Mouse (Mus musculus): ENCODE measurements at regions not wholly inside any gene's neighbourhood (a gene's known extent, or its start where the extent isn't known, plus 50 kb on each side); places are given as distances from the start of the nearest gene placed in this dataset.

DNA sequence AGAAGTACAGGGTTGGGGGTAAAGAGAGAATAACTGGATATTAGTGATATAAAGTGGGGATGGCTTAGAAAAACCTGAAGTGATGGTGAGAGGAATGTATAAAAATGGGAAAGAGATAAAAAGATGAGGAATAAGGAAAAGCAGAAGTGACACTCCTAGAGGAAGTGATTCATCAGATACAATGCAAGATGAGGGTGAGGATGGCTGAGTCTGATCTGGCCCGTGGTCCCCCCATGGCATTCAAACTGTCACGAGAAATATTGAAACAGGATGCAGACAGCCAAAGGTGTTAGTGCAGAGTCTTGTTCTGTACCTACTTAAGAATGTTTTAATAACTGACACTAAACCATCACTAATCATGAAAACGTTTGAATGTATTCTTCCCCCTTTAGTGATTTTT is 56.2 kb upstream of the Kitl start:
- Histone ChIP-seq H3K36me3 (ENCODE audit: control insufficient read depth, insufficient read depth, low read length) (no peaks in the 10 kb centered on the region), H3K9ac (ENCODE audit: low read length) (no peak overlapping the region), H3K27me3 (ENCODE audit: control insufficient read depth, insufficient read depth, low read length) (no peaks in the 10 kb centered on the region), H3K9me3 (ENCODE audit: control insufficient read depth, low read length) (no peaks in the 10 kb centered on the region), H3K4me1 (ENCODE audit: control insufficient read depth in 2 of 2, insufficient read depth in 2 of 2, low read length in 2 of 2) (0 out of 4 replicates have a peak, but pooled peaks cover 0 to 5% of the 10 kb centered on the region in 2 experiments), H3K4me2 (ENCODE audit: low read length) (no peak overlapping the region), H3K27ac (replicated peaks in 1 of 2; ENCODE audit: control insufficient read depth in 1 of 2, insufficient read depth in 1 of 2, low read depth in 2 of 2, low read length in 2 of 2) (no peak overlapping the region), H3K4me3 (ENCODE audit: control insufficient read depth in 1 of 2, insufficient read depth in 1 of 2, low read depth in 1 of 2, low read length in 2 of 2) (no peak overlapping the region)
- 62% methylated on average over 3 of the region's 3 CpGs for WGBS
- ATAC-seq (ENCODE audit: insufficient number of reproducible peaks, insufficient read depth, low FRiP score, low read depth) = no peak

DNA sequence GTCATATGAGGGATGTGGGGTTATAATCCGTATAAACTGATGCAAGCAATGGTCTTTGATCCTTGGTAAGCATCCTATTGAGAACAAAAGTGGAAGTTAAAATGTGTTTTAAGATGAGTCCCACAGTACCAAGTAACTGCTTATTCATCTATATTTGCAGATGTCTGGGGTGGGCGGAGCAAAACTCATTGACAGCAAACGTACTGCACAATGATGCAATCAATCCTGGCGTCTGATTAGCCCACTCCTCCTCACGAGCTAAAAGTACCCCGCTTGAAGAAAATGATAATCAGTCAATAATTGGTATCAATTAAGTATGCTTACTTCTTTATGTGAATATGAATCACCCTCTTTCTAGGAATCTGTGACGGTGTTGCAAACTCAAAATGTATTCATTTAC is 62.9 kb upstream of the Kitl start:
- Histone ChIP-seq H3K36me3 (ENCODE audit: control insufficient read depth, insufficient read depth, low read length) (no peaks in the 10 kb centered on the region), H3K27me3 (ENCODE audit: control insufficient read depth, insufficient read depth, low read length) (no peaks in the 10 kb centered on the region)
- 77% methylated on average over 7 of the region's 7 CpGs for WGBS

DNA sequence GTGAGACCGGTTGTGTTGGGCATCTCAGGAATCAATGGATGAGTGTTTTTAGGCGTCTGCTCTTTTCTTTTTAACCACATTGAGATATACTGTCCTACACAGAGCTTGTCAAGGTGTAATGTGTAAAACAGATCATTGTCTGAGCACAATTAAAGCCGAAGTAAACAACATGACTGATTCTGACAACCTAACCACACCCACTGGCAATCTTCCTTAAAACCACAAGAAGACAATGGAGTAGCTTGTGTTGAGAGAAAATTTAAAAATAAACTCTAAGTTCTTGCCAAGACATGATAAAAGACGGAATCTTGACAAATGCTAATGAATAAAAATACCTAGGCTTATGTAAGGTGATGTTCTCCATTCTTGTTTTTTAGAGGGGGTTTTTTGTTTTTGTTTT is 63.7 kb upstream of the Kitl start:
- no peak overlapping the region for H3K9ac ChIP-seq (ENCODE audit: low read length)
- H3K27ac ChIP-seq (replicated peaks in 1 of 2; ENCODE audit: control insufficient read depth in 1 of 2, insufficient read depth in 1 of 2, low read depth in 2 of 2, low read length in 2 of 2) = no peak overlapping the region
- H3K36me3 ChIP-seq (ENCODE audit: control insufficient read depth, insufficient read depth, low read length) = no peaks in the 10 kb centered on the region
- no peaks in the 10 kb centered on the region for H3K9me3 ChIP-seq (ENCODE audit: control insufficient read depth, low read length)
- ATAC-seq (ENCODE audit: insufficient number of reproducible peaks, insufficient read depth, low FRiP score, low read depth) = no peak
- no peaks in the 10 kb centered on the region for H3K4me1 ChIP-seq (ENCODE audit: control insufficient read depth in 2 of 2, insufficient read depth in 2 of 2, low read length in 2 of 2)
- H3K27me3 ChIP-seq (ENCODE audit: control insufficient read depth, insufficient read depth, low read length) = no peaks in the 10 kb centered on the region
- no peak overlapping the region for H3K4me2 ChIP-seq (ENCODE audit: low read length)
- no peak overlapping the region for H3K4me3 ChIP-seq (ENCODE audit: control insufficient read depth in 1 of 2, insufficient read depth in 1 of 2, low read depth in 1 of 2, low read length in 2 of 2)
- 68% methylated on average over 4 of the region's 4 CpGs for WGBS

More for the DNA sequence above, 62.9 kb upstream of the Kitl start:
- no peaks in the 10 kb centered on the region for H3K4me1 ChIP-seq (ENCODE audit: control insufficient read depth in 2 of 2, insufficient read depth in 2 of 2, low read length in 2 of 2)
- no peak overlapping the region for H3K9ac ChIP-seq (ENCODE audit: low read length)
- H3K9me3 ChIP-seq (ENCODE audit: control insufficient read depth, low read length) = no peaks in the 10 kb centered on the region
- H3K4me2 ChIP-seq (ENCODE audit: low read length) = no peak overlapping the region
- H3K27ac ChIP-seq (replicated peaks in 1 of 2; ENCODE audit: control insufficient read depth in 1 of 2, insufficient read depth in 1 of 2, low read depth in 2 of 2, low read length in 2 of 2) = no peak overlapping the region
- no peak overlapping the region for H3K4me3 ChIP-seq (ENCODE audit: control insufficient read depth in 1 of 2, insufficient read depth in 1 of 2, low read depth in 1 of 2, low read length in 2 of 2)
- ATAC-seq (ENCODE audit: insufficient number of reproducible peaks, insufficient read depth, low FRiP score, low read depth) = no peak

DNA sequence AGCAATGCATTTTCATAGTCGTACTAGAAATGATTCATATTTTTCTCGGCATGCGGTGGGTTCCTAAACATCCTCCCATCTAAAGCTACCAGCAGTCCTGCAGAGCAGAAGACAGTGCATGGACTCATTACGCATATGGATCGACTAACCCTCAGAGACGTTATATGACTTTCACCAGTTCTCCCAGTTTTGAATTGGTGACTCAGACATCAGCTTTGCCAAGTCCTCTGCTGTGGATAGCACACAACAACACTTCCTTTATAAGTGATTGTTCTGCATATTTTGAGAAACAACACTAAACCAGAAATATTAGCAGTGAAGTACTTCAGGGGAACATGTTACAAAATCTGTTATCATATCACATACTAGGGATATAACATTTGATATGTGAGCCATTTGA is 64.1 kb upstream of the Kitl start:
- Histone ChIP-seq H3K9ac (ENCODE audit: low read length) (no peak overlapping the region), H3K9me3 (ENCODE audit: control insufficient read depth, low read length) (no peaks in the 10 kb centered on the region), H3K27ac (replicated peaks in 1 of 2; ENCODE audit: control insufficient read depth in 1 of 2, insufficient read depth in 1 of 2, low read depth in 2 of 2, low read length in 2 of 2) (no peak overlapping the region), H3K27me3 (ENCODE audit: control insufficient read depth, insufficient read depth, low read length) (no peaks in the 10 kb centered on the region), H3K4me1 (ENCODE audit: control insufficient read depth in 2 of 2, insufficient read depth in 2 of 2, low read length in 2 of 2) (no peaks in the 10 kb centered on the region), H3K4me2 (ENCODE audit: low read length) (no peak overlapping the region), H3K36me3 (ENCODE audit: control insufficient read depth, insufficient read depth, low read length) (no peaks in the 10 kb centered on the region), H3K4me3 (ENCODE audit: control insufficient read depth in 1 of 2, insufficient read depth in 1 of 2, low read depth in 1 of 2, low read length in 2 of 2) (no peak overlapping the region)
- no peak for ATAC-seq (ENCODE audit: insufficient number of reproducible peaks, insufficient read depth, low FRiP score, low read depth)
- 80% methylated on average over 6 of the region's 6 CpGs for WGBS

DNA sequence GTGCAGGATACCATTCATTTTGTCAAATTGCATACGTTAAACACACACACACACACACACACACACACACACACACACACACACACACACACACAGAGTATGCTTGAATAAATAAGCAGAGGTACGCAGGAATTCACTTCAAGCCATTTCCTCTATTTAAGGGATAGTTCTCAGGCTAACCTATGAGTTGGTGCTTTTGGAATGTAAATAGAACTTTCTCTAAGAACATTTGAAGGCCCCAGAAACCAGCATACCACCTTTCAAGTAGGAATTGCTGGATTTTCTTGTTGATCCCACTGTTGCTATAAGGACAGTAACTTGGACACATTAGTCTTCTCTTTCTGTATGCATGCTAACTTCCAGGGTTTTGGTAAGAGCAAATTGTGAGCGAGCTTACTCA is 66.7 kb upstream of the Kitl start:
- Histone ChIP-seq H3K4me1 (ENCODE audit: control insufficient read depth in 2 of 2, insufficient read depth in 2 of 2, low read length in 2 of 2) (no peaks in the 10 kb centered on the region), H3K27ac (replicated peaks in 1 of 2; ENCODE audit: control insufficient read depth in 1 of 2, insufficient read depth in 1 of 2, low read depth in 2 of 2, low read length in 2 of 2) (no peak overlapping the region), H3K4me2 (ENCODE audit: low read length) (no peak overlapping the region), H3K27me3 (ENCODE audit: control insufficient read depth, insufficient read depth, low read length) (no peaks in the 10 kb centered on the region), H3K36me3 (ENCODE audit: control insufficient read depth, insufficient read depth, low read length) (no peaks in the 10 kb centered on the region), H3K4me3 (ENCODE audit: control insufficient read depth in 1 of 2, insufficient read depth in 1 of 2, low read depth in 1 of 2, low read length in 2 of 2) (no peak overlapping the region), H3K9me3 (ENCODE audit: control insufficient read depth, low read length) (no peaks in the 10 kb centered on the region), H3K9ac (ENCODE audit: low read length) (no peak overlapping the region)
- WGBS = 77% methylated on average over 3 of the region's 3 CpGs
- ATAC-seq (ENCODE audit: insufficient number of reproducible peaks, insufficient read depth, low FRiP score, low read depth) = no peak

DNA sequence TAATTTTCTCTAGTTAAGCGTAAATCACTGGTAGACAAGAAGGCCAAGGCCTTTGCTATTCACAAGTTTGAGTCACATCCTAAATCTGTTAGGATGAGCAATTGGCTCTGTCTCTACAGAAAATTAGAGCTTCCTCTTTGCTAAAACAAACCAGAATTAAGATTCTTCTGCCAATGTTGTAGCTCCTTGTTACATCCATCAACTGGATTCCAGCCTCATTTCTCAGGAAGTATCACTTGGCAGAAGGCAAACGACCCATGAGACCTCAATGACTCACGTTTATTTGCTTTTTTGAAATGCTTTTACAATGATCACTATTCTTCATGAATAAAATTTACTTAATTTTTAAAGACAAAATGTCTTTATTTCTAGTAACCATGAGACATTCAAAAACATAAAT is 70.0 kb upstream of the Kitl start:
- no peaks in the 10 kb centered on the region for H3K9me3 ChIP-seq (ENCODE audit: control insufficient read depth, low read length)
- H3K4me3 ChIP-seq (ENCODE audit: control insufficient read depth in 1 of 2, insufficient read depth in 1 of 2, low read depth in 1 of 2, low read length in 2 of 2) = no peak overlapping the region
- 65% methylated on average over 3 of the region's 3 CpGs for WGBS
- H3K9ac ChIP-seq (ENCODE audit: low read length) = no peak overlapping the region
- no peak overlapping the region for H3K27ac ChIP-seq (replicated peaks in 1 of 2; ENCODE audit: control insufficient read depth in 1 of 2, insufficient read depth in 1 of 2, low read depth in 2 of 2, low read length in 2 of 2)
- no peaks in the 10 kb centered on the region for H3K4me1 ChIP-seq (ENCODE audit: control insufficient read depth in 2 of 2, insufficient read depth in 2 of 2, low read length in 2 of 2)
- no peaks in the 10 kb centered on the region for H3K27me3 ChIP-seq (ENCODE audit: control insufficient read depth, insufficient read depth, low read length)
- ATAC-seq (ENCODE audit: insufficient number of reproducible peaks, insufficient read depth, low FRiP score, low read depth) = no peak
- H3K4me2 ChIP-seq (ENCODE audit: low read length) = no peak overlapping the region
- no peaks in the 10 kb centered on the region for H3K36me3 ChIP-seq (ENCODE audit: control insufficient read depth, insufficient read depth, low read length)

DNA sequence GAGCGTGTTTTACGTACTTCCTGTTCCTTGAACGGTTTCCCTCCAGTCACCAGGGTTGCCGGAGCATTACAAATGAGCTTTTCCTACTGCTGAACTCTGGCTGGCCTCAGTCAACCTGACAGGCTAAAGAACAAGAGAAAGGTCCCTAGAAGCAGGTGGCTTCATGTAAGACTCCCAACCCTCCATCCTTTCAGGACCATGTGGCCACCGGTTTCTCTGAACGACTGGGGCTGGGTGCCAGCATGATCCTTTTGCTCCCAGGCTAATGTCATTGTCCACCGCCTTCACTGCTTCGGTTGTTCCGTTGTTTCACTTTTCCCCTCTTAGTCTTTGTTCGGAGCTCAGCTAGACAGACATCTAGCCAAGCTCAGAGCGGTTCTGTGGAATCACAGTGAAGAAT is 73.8 kb upstream of the Kitl start:
- Histone ChIP-seq H3K9me3 (ENCODE audit: control insufficient read depth, low read length) (no peaks in the 10 kb centered on the region), H3K27me3 (ENCODE audit: control insufficient read depth, insufficient read depth, low read length) (no peaks in the 10 kb centered on the region), H3K4me2 (ENCODE audit: low read length) (no peak overlapping the region), H3K27ac (replicated peaks in 1 of 2; ENCODE audit: control insufficient read depth in 1 of 2, insufficient read depth in 1 of 2, low read depth in 2 of 2, low read length in 2 of 2) (no peak overlapping the region), H3K4me1 (ENCODE audit: control insufficient read depth in 2 of 2, insufficient read depth in 2 of 2, low read length in 2 of 2) (no peaks in the 10 kb centered on the region), H3K36me3 (ENCODE audit: control insufficient read depth, insufficient read depth, low read length) (no peaks in the 10 kb centered on the region), H3K9ac (ENCODE audit: low read length) (no peak overlapping the region), H3K4me3 (ENCODE audit: control insufficient read depth in 1 of 2, insufficient read depth in 1 of 2, low read depth in 1 of 2, low read length in 2 of 2) (no peak overlapping the region)
- 76% methylated on average over 11 of the region's 11 CpGs for WGBS
- no peak for ATAC-seq (ENCODE audit: insufficient number of reproducible peaks, insufficient read depth, low FRiP score, low read depth)

DNA sequence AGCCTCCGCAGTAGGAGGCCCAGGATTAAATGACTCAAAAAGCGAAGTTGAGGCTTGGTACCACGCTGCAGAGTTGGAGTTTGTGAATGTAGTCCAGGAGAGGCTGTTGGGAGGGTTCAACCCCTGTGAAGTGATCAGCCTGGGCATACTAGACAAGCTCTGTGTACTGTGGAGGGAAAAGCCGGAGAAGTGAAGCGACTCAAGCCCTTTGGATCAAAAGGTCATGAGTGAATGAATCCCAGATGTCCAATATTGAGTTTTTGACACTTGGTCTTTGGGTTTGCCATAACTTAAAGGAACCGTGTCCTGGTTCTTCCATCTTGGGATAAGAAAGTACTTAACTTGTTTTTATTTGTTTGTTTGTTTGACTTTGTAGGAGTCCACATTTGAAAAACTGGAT is 76.5 kb upstream of the Kitl start:
- no peak for ATAC-seq (ENCODE audit: insufficient number of reproducible peaks, insufficient read depth, low FRiP score, low read depth)
- Histone ChIP-seq H3K4me3 (ENCODE audit: control insufficient read depth in 1 of 2, insufficient read depth in 1 of 2, low read depth in 1 of 2, low read length in 2 of 2) (no peak overlapping the region), H3K9me3 (ENCODE audit: control insufficient read depth, low read length) (no peaks in the 10 kb centered on the region), H3K36me3 (ENCODE audit: control insufficient read depth, insufficient read depth, low read length) (no peaks in the 10 kb centered on the region), H3K4me2 (ENCODE audit: low read length) (no peak overlapping the region), H3K9ac (ENCODE audit: low read length) (no peak overlapping the region), H3K4me1 (ENCODE audit: control insufficient read depth in 2 of 2, insufficient read depth in 2 of 2, low read length in 2 of 2) (no peaks in the 10 kb centered on the region), H3K27ac (replicated peaks in 1 of 2; ENCODE audit: control insufficient read depth in 1 of 2, insufficient read depth in 1 of 2, low read depth in 2 of 2, low read length in 2 of 2) (no peak overlapping the region), H3K27me3 (ENCODE audit: control insufficient read depth, insufficient read depth, low read length) (no peaks in the 10 kb centered on the region)
- WGBS = 88% methylated on average over 6 of the region's 6 CpGs

Measured in heart, embryonic 14.5 days (tissue).